Mouse (Mus musculus) T-helper 2 cell (primary cell): ENCODE results near the gene Adamtsl1.

Experiments used
- in situ Hi-C: fragments of 300-600 bp; cut with MboI, MseI; formaldehyde crosslinking; loops from one replicate; pipeline ENCODE4 v1.15.1; 2025; ENCODE audit warnings: high pct_unique_total_duplicates

The Adamtsl1 gene

DNA sequence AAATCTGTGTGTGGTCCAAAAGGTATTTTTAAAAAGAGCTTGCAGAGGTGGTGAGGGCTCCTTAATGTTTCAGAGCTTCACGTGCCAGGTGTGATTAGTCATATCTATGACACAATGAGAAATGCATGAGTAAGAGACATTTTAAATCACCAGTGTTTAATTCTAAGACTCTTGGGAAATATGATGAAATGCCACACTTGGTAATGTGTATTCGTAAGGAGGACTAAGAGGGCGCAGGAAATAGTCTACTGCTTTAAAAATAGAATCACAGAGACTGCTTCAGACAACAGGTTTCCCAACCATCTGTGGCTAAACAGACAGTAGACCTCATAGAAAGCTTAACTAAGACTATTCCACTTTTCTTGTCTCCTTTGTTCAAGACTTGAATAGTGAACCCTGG is 406.5 kb downstream of the Adamtsl1 start:
- in situ Hi-C loops = no loop called here

GRCm38 (mm10) chr4:85922741-85923140 is 408.8 kb downstream of the Adamtsl1 start:
- in situ Hi-C loops = no loop called here

DNA sequence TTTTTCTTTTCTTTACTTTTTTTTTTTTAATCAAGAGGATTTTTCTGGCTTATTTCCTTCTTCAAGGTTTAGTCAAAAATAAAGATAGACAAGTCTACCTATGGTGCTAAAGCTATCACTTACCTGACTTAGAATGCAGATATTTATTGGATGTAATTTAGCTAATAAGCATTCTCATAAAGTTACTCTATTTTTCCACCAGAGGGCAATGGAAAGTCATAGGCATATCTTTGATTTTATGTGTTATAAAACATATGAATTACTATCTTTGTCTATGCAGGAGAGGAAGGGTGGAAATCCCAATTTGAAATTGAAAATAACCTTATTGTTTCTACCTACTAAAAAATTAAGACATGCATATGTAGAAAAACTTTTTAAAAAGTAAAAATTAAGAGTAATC is 418.2 kb downstream of the Adamtsl1 start:
- in situ Hi-C loops = no loop called here

DNA sequence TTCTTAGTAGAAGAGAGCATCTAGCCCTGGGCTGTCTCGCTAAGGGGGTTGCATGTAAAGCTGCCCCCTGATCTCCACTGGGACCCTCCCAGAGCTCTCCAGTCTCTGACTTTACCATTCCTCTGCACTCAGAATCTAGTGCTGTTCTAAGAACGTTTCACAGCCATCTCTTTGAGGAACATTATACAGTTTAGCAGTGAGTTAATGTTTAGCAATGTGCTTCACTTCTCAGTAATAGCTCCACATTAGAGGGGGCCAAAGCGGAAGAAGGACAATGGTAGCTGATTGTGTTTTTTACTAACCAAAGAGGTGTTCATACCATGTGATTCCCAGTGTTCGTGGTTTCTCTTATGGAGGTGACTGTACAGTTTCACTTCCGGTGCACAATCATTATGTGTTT is 425.5 kb downstream of the Adamtsl1 start:
- in situ Hi-C loops = no loop called here

DNA sequence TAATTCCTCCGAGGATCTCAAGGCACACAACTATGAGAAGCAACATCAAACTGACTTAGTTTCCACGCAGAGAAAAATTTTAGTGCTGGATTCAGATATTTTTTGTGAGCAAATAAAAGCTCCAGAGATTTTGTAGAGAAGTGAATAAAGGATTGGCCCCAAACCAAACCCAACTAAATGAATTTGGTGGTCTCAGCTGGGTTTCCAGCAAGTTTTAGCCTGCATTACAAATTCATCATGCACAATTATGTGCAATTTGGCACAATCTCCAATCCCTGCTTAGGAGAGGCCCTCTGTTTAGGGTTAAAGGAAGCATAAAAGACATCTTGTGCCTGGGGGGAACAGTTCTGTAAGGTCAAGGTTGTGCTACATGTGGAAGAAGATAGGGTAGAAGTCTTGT is 427.9 kb downstream of the Adamtsl1 start:
- in situ Hi-C loops = no loop called here

GRCm38 (mm10) chr4:85953590-85953989 is 439.6 kb downstream of the Adamtsl1 start:
- in situ Hi-C loops = no loop called here

DNA sequence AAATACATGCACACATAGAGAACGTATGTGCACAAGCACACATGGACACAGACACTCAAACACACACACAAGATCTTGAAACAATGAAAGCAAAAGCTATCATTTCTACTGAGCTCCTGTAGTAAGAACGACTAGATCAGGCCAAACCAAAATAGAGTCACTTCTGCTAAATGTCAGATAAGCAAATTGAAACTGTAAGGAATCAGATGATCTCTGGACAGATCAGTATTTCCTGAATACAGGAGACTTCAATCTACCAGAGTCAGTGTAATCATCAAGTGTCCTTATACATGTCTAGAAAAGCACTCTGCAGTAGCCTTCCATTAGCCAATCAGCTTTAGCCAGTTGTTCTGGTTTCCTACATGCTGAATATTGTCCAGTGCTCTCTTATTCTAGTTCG is 441.4 kb downstream of the Adamtsl1 start:
- in situ Hi-C loops = no loop called here

DNA sequence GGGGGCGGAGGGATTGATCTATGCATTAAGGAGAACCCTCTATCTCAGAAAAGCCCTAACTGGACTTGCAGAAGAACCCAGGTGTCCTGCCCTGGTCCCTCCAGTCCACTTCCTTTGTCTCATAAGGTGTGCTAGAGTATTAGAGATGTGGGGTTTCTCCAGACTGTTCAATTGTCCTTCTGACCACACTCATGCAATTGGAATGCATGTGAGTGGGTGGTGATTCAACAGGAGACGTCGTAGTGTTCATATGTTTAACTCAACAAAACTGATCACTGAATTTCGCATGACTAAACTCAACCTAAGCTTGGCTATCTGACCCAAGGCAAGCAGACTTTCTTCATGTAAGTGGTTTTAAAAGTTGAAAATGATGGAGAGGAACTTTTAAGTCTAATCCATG is 443.3 kb downstream of the Adamtsl1 start:
- in situ Hi-C loops = no loop called here

GRCm38 (mm10) chr4:85957879-85958278 is 443.9 kb downstream of the Adamtsl1 start:
- in situ Hi-C loops = no loop called here

DNA sequence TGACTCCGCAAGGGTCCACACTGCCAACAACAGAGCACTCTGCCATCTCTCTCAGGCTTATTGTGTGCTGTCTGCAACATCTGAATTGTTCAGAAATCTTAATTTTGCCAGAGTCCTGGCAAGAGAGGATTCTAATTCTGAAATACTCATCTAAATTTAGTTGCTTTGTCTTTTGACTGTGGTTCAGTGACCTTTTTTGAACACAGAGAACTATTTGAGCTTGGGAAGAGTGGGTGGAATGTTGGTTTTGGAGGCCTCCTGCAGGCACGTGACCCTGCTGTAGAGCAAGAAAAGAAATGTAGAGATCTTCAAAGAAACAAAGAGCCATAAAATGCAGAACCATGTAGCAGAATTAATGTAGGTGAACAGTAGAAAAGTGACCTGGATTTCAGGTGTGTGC is 445.0 kb downstream of the Adamtsl1 start:
- in situ Hi-C loops = no loop called here

- in situ Hi-C loops = no loop called here
Observed at GRCm38 (mm10) chr4:85976188-85976587, 462.2 kb downstream of the Adamtsl1 start.

GRCm38 (mm10) chr4:85979206-85979605 is 465.2 kb downstream of the Adamtsl1 start:
- in situ Hi-C loops = no loop called here

DNA sequence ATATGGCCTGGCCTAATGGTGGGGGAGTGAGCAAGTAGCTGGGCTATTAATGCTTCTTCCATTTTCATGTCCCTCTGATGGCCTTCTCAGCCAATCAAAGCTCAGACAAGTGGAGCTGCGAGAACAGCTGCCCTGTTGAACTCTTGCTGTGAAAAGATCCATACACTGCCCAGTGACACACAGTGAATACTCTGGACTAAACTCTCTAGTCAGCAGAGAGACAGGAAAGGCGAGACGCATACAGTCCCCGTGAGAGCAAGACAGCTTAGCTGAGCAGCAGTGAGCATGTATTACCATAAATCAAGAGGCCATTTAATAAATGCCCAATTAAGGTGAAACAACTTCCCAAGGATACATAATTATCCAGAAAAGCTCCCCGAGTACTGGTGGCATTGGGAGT is 492.6 kb downstream of the Adamtsl1 start:
- in situ Hi-C loops = no loop called here

- in situ Hi-C loops = no loop called here
Observed at GRCm38 (mm10) chr4:86013640-86014039, 499.7 kb downstream of the Adamtsl1 start.

GRCm38 (mm10) chr4:86018928-86019327 is 505.0 kb downstream of the Adamtsl1 start:
- in situ Hi-C loops = no loop called here

- in situ Hi-C loops = no loop called here
Observed at GRCm38 (mm10) chr4:86019586-86019985, 505.6 kb downstream of the Adamtsl1 start.

- in situ Hi-C loops = no loop called here
Observed at GRCm38 (mm10) chr4:86020372-86021090, 506.6 kb downstream of the Adamtsl1 start.

DNA sequence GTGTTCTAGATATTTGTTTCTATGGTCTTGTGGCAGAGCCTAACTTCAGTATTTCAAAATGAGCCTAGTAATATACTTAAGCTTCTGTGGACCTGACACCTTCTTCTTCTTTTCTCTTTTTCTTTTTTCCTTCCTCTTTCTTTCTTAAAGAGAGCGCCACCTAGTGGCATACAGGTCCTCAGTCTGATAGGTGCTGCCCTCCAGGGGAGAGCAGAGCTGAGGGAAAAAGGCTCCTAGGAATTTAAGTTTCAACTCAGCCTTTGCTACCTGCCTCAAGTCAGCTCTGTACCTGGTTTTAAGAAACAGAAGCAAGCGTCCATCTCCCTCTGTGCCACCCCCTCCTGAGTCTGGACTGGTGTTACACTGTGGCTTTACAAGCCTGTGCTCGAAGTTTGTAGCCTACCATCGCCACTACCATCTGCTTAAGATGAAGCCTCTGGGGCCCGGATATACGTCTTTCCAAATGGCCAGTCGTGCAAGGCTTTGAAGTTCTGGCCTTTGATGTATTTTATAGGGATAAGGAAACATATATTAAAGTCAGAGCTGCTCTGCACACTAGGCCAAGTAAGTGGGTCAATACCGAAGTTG is 510.7 kb downstream of the Adamtsl1 start:
- in situ Hi-C loops = no loop called here

DNA sequence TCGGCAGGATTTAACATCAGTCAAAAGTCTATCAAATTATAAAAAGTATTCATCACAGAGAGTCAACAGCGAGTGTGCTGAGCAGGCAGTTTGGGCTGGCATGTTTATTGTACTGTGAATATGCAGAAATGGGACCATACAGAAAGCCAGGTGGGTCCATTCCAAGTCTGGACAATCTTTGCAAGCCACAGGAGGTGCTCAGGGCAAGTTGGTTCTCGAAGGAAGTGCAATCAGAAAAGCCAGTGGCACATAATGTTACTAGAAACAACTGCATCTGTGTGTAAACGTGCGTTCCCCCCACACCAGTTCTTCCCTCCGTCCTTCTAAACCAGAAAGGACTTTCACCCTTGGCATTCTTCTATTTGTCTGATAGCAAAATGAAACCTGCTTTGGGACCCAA is 515.5 kb downstream of the Adamtsl1 start:
- in situ Hi-C loops = no loop called here

DNA sequence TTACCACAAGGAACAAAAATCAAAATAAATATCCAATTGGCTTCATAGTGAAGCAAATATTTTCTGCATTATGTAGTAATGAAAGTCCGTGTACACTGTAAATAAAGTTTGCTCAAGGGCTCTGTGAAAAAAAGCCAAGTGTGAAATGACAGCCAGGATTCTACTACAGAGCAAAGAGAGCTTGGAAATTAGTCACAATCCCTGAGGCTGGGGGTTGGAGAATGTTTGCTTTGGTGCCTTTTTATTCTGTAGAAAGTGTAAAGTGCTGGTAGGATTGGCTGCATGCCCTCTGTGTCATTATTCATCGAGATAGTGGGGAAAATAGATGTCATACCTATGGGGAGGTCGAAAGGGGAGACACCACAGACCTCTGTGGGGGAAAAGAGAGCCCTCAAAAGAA is 516.2 kb downstream of the Adamtsl1 start:
- in situ Hi-C loops = no loop called here

DNA sequence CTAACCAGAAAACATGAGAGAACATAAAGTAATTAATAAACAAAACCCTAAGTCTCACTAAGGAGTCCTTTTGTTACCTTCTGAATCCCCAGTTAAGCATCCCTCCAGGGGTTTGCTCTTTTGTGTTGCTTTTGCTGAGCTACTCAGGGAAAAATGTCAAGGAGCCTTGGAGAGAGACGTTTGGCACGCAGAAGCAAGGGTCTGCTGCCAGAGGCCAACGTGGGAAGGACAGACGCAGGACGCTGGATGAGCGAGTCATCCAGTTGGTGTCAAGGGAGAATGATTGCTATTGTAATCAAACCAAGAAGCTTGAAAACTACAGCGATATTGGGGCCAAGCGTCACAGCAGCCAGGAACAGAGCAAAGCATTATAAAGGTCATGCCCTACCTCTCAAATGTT is 517.1 kb downstream of the Adamtsl1 start:
- in situ Hi-C loops = no loop called here

GRCm38 (mm10) chr4:86040921-86041320 is 526.9 kb downstream of the Adamtsl1 start:
- in situ Hi-C loops = no loop called here

DNA sequence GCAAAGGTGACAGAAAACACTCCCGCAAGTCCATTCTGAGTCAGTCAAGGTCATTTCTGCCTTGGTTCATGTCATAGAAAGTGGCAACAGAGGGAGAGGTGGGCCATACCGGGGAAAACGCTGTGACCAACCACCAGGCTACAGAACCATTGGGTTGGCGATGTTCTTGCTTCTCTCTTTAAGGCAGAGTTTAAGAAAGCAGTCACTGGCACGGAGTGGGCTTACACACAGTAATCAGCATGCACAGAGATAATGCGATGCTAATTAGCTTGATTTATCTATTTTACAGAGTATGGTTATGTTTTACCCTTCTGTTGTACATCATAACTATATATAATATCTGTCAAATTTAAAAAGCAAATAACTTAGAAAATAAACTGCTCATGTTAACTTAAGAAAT is 531.5 kb downstream of the Adamtsl1 start:
- in situ Hi-C loops = no loop called here

GRCm38 (mm10) chr4:86045876-86046275 is 531.9 kb downstream of the Adamtsl1 start:
- in situ Hi-C loops = no loop called here
